Mouse (Mus musculus) midbrain, embryonic 16.5 days (tissue): ENCODE measurements at regions not wholly inside any gene's neighbourhood (a gene's known extent, or its start where the extent isn't known, plus 50 kb on each side); places are given as distances from the start of the nearest gene placed in this dataset.

ENCODE experiments used
- ATAC-seq: fragments of 200-750 bp; cut with Nextera tagmentation; 2 replicates; pipeline ENCODE4 v1.8.0; 2017; ENCODE audit warnings: moderate TSS enrichment
- H3K27ac ChIP-seq: fragments of 300-500 bp; sonication (generic); 2 replicates; pipeline ENCODE4 v1.5.1; 2014; ENCODE audit warnings: mild to moderate bottlenecking, low read length, mixed read lengths
- H3K27me3 ChIP-seq: fragments of 300-500 bp; sonication (generic); 2 replicates; pipeline ENCODE4 v1.6.1; 2014; ENCODE audit warnings: low read depth, low read length, mixed read lengths; ENCODE audit not compliant: control insufficient read depth, insufficient read depth
- H3K36me3 ChIP-seq: fragments of 300-500 bp; sonication (generic); 2 replicates; pipeline ENCODE4 v1.6.1; 2014; ENCODE audit warnings: mild to moderate bottlenecking, low read length, moderate library complexity, mixed read lengths; ENCODE audit not compliant: control insufficient read depth, insufficient read depth
- H3K4me1 ChIP-seq: fragments of 300-500 bp; sonication (generic); 2 replicates; pipeline ENCODE4 v1.6.1; 2014; ENCODE audit warnings: mild to moderate bottlenecking, low read length, mixed read lengths; ENCODE audit not compliant: control insufficient read depth, insufficient read depth
- H3K4me2 ChIP-seq: fragments of 300-500 bp; sonication (generic); 2 replicates; pipeline ENCODE4 v1.6.1; 2014; ENCODE audit warnings: mild to moderate bottlenecking, low read length, mixed read lengths
- H3K4me3 ChIP-seq: fragments of 300-500 bp; sonication (generic); 2 replicates; pipeline ENCODE4 v1.5.1; 2014; ENCODE audit warnings: low read depth, mild to moderate bottlenecking, low read length, moderate library complexity, mixed read lengths
- H3K9ac ChIP-seq: fragments of 300-500 bp; sonication (generic); 2 replicates; pipeline ENCODE4 v1.6.1; 2014; ENCODE audit warnings: low read depth, low read length, mixed read lengths
- H3K9me3 ChIP-seq: fragments of 300-500 bp; sonication (generic); replicated peaks from 2 replicates; pipeline ENCODE4 v1.6.1; 2014; ENCODE audit warnings: mild to moderate bottlenecking, low read length, mixed read lengths; ENCODE audit not compliant: control insufficient read depth, poor library complexity, severe bottlenecking
- whole genome bisulfite sequencing: fragments of 180-500 bp; shearing (Covaris S2); extraction: QIAGEN DNeasy Blood & Tissue Kit; methylation state at CpG from one replicate; pipeline ENCODE4 v1.1.7; 2014; 5-methylcytosine and 5-hydroxymethylcytosine counted together

DNA sequence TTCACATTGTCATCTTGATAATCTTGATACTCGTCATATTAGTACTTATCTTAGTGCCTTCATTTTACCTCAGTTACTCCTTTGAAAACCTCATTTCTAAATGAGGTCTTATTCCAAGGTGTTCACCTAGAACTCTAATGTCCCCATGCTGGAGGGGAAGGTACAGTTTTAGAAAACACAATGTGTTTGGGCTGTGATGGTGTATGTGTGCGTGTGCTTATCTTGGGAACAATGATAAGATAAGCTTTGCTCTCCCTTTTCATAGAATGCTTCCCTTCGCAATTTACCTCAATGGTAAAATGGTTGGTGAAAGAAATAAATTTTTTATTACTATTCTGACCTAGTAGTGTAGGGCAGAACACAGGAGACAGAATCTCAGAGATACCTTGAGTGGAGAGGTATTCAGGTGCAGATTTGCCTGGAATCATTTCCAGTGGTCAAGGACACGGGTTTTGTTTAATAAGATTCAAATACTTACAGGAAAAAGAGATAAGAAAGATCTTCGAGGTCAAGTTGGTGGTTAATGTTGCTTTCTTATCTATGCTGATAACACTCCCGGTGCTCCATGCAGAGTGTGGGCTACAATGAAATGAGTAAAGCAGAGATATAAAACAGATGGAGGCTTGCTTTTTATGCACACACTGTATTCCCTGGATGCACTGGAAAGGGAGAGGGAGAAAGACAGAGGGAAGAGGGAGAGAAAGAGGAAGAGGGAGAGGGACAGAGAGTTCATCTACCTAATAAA is 471.6 kb downstream of the Klf12 start:
- H3K9ac ChIP-seq = no peak overlapping the region
- H3K4me2 ChIP-seq = no peak overlapping the region
- H3K4me3 ChIP-seq = no peak overlapping the region

More for the DNA sequence above, 471.6 kb downstream of the Klf12 start:
- Histone ChIP-seq H3K27ac (no peak overlapping the region), H3K36me3 (no peaks in the 10 kb centered on the region), H3K9me3 (no peaks in the 10 kb centered on the region), H3K4me1 (no peaks in the 10 kb centered on the region), H3K27me3 (no peaks in the 10 kb centered on the region)
- 83% methylated on average over 6 of the region's 6 CpGs for WGBS
- ATAC-seq = no peak
